Mouse (Mus musculus) small intestine, adult 2 months (tissue): ENCODE results near the gene Vps51.

Experiments
- CTCF ChIP-seq: fragments of 200-500 bp; IDR thresholded peaks from 2 replicates; pipeline ENCODE4 v1.5.1; 2012; ENCODE audit warnings: low read depth, mild to moderate bottlenecking, control low read depth, inconsistent platforms, low read length, moderate library complexity, mixed read lengths; ENCODE audit not compliant: insufficient replicate concordance, insufficient read length; ENCODE audit errors: extremely low read depth
- POLR2A ChIP-seq: fragments of 200-500 bp; IDR thresholded peaks from 2 replicates; pipeline ENCODE4 v1.6.1; 2012; ENCODE audit warnings: low read depth, mild to moderate bottlenecking, control low read depth, inconsistent platforms, low read length, moderate library complexity

GRCm38 (mm10) chr19:6048681-6049410 lies 28.2 kb downstream of the Vps51 start:
- TF ChIP-seq CTCF (no peak), POLR2A (no peak)
